Mouse (Mus musculus) hindbrain, embryonic 15.5 days (tissue): ENCODE measurements around the gene Tmprss9. TPM values are rescaled to one million over a fixed set of nuclear protein-coding genes. Genes with fewer than 3 reads are reported as not detected.

ENCODE experiments used
- ATAC-seq: fragments of 200-750 bp; cut with Nextera tagmentation; 2 replicates; pipeline ENCODE4 v1.8.0; 2017; ENCODE audit warnings: low read depth, moderate number of reproducible peaks, moderate TSS enrichment; ENCODE audit not compliant: low FRiP score
- H3K27ac ChIP-seq: fragments of 300-500 bp; sonication (generic); replicated peaks from 2 replicates; pipeline ENCODE4 v1.5.1; 2015; ENCODE audit warnings: mild to moderate bottlenecking, inconsistent platforms
- H3K27me3 ChIP-seq: fragments of 300-500 bp; sonication (generic); 2 replicates; pipeline ENCODE4 v1.6.1; 2015; ENCODE audit warnings: control low read depth, inconsistent platforms
- H3K36me3 ChIP-seq: fragments of 300-500 bp; sonication (generic); 2 replicates; pipeline ENCODE4 v1.6.1; 2015; ENCODE audit warnings: control low read depth, inconsistent platforms
- H3K4me1 ChIP-seq: fragments of 300-500 bp; sonication (generic); replicated peaks from 2 replicates; pipeline ENCODE4 v1.6.1; 2015; ENCODE audit warnings: control low read depth, inconsistent platforms
- H3K4me2 ChIP-seq: fragments of 300-500 bp; sonication (generic); 2 replicates; pipeline ENCODE4 v1.6.1; 2015; ENCODE audit warnings: moderate library complexity, mild to moderate bottlenecking, inconsistent platforms
- H3K4me3 ChIP-seq: fragments of 300-500 bp; sonication (generic); 2 replicates; pipeline ENCODE4 v1.5.1; 2015; ENCODE audit warnings: mild to moderate bottlenecking, inconsistent platforms
- H3K9ac ChIP-seq: fragments of 300-500 bp; sonication (generic); 2 replicates; pipeline ENCODE4 v1.6.1; 2015; ENCODE audit warnings: inconsistent platforms
- H3K9me3 ChIP-seq: fragments of 300-500 bp; sonication (generic); 2 replicates; pipeline ENCODE4 v1.6.1; 2016; ENCODE audit warnings: control low read depth, inconsistent platforms
- WGBS: fragments of 180-500 bp; shearing (Covaris S2); methylation state at CpG from one replicate; pipeline ENCODE4 v1.1.7; 2015; 5-methylcytosine and 5-hydroxymethylcytosine counted together
- polyA plus RNA-seq: library from polyadenylated mRNA; unstranded; fragments of >200 nt; fragmentation: Nextera tagmentation; extraction: Ambion mirVana; gene quantifications from 2 replicates; pipeline ENCODE4 v1.2.1, GENCODE M21; 2015

Gene Tmprss9
- polyA plus RNA-seq, 1 experiment from 2014 or later, result 0.22 TPM

- Histone ChIP-seq H3K4me2 (no peak overlapping the region), H3K9me3 (no peaks in the 10 kb centered on the region), H3K27ac (no peak overlapping the region), H3K36me3 (peaks cover 42% of the 10 kb centered on the region), H3K4me3 (no peak overlapping the region), H3K27me3 (no peaks in the 10 kb centered on the region), H3K9ac (no peak overlapping the region), H3K4me1 (peaks cover 20% of the 10 kb centered on the region)
- 94% methylated on average over 5 of the region's 5 CpGs for WGBS
- ATAC-seq, result no peak
These were observed 9.3 kb upstream of the Tmprss9 start for GRCm38 (mm10) chr10:80862305-80862704.

- 67% methylated on average over 16 of the region's 16 CpGs for WGBS
- peaks cover 51% of the 10 kb centered on the region for H3K36me3 ChIP-seq
- H3K4me2 ChIP-seq, result no peak overlapping the region
- ATAC-seq, result no peak
- H3K4me3 ChIP-seq, result no peak overlapping the region
- H3K4me1 ChIP-seq, result peaks cover 4% of the 10 kb centered on the region; the same call in 1 of the 2 replicates
- H3K9ac ChIP-seq, result no peak overlapping the region
- no peaks in the 10 kb centered on the region for H3K9me3 ChIP-seq
- no peak overlapping the region for H3K27ac ChIP-seq
- no peaks in the 10 kb centered on the region for H3K27me3 ChIP-seq
These were observed 7.2 kb upstream of the Tmprss9 start for GRCm38 (mm10) chr10:80864446-80864845.

GRCm38 (mm10) chr10:80870993-80871392 lies 655 bp upstream of the Tmprss9 start:
- no peak overlapping the region for H3K9ac ChIP-seq
- no peak overlapping the region for H3K4me2 ChIP-seq
- H3K36me3 ChIP-seq, result peaks cover 14% of the 10 kb centered on the region; the same call in 1 of the 2 replicates
- no peak overlapping the region for H3K4me3 ChIP-seq
- ATAC-seq, result no peak
- H3K4me1 ChIP-seq, result no peaks in the 10 kb centered on the region
- no peak overlapping the region for H3K27ac ChIP-seq
- 0 out of 2 replicates have a peak, but pooled peaks cover 2% of the 10 kb centered on the region for H3K27me3 ChIP-seq
- no peaks in the 10 kb centered on the region for H3K9me3 ChIP-seq
- 75% methylated on average over 2 of the region's 6 CpGs for WGBS

- no peak overlapping the region for H3K4me3 ChIP-seq
- no peak overlapping the region for H3K4me2 ChIP-seq
- 0 out of 2 replicates have a peak, but pooled peaks cover 2% of the 10 kb centered on the region for H3K27me3 ChIP-seq
- 77% methylated on average over 9 of the region's 9 CpGs for WGBS
- no peaks in the 10 kb centered on the region for H3K4me1 ChIP-seq
- no peak overlapping the region for H3K27ac ChIP-seq
- H3K36me3 ChIP-seq, result no peaks in the 10 kb centered on the region
- no peak overlapping the region for H3K9ac ChIP-seq
- no peaks in the 10 kb centered on the region for H3K9me3 ChIP-seq
- ATAC-seq, result no peak
These were observed 2.4 kb downstream of the Tmprss9 start for GRCm38 (mm10) chr10:80874035-80874434.

- Histone ChIP-seq H3K9ac (no peak overlapping the region), H3K9me3 (no peaks in the 10 kb centered on the region), H3K4me2 (no peak overlapping the region), H3K27me3 (0 out of 2 replicates have a peak, but pooled peaks cover 2% of the 10 kb centered on the region), H3K27ac (no peak overlapping the region), H3K4me1 (no peaks in the 10 kb centered on the region), H3K36me3 (no peaks in the 10 kb centered on the region), H3K4me3 (no peak overlapping the region)
- ATAC-seq, result no peak
- WGBS, result 30% methylated on average over 5 of the region's 5 CpGs
These were observed 4.4 kb downstream of the Tmprss9 start for GRCm38 (mm10) chr10:80876028-80876427.

GRCm38 (mm10) chr10:80876594-80876993 lies 4.9 kb downstream of the Tmprss9 start:
- no peak overlapping the region for H3K4me2 ChIP-seq
- 0 out of 2 replicates have a peak, but pooled peaks cover under 1% of the 10 kb centered on the region for H3K27me3 ChIP-seq
- no peak overlapping the region for H3K4me3 ChIP-seq
- no peak overlapping the region for H3K27ac ChIP-seq
- H3K4me1 ChIP-seq, result no peaks in the 10 kb centered on the region
- ATAC-seq, result no peak
- WGBS, result 22% methylated on average over 3 of the region's 3 CpGs
- no peaks in the 10 kb centered on the region for H3K36me3 ChIP-seq
- no peak overlapping the region for H3K9ac ChIP-seq
- no peaks in the 10 kb centered on the region for H3K9me3 ChIP-seq

- WGBS, result 25% methylated on average over 5 of the region's 5 CpGs
- ATAC-seq, result peak; percentile 38; the same call in 1 of the 2 replicates
- H3K27ac ChIP-seq, result no peak overlapping the region
These were observed 8.5 kb downstream of the Tmprss9 start for GRCm38 (mm10) chr10:80880131-80880641.

GRCm38 (mm10) chr10:80880901-80881300 lies 9.3 kb downstream of the Tmprss9 start:
- no peak overlapping the region for H3K4me2 ChIP-seq
- no peak overlapping the region for H3K9ac ChIP-seq
- no peaks in the 10 kb centered on the region for H3K27me3 ChIP-seq
- no peak overlapping the region for H3K27ac ChIP-seq
- 69% methylated on average over 2 of the region's 2 CpGs for WGBS
- no peak overlapping the region for H3K4me3 ChIP-seq
- H3K4me1 ChIP-seq, result no peaks in the 10 kb centered on the region
- no peaks in the 10 kb centered on the region for H3K36me3 ChIP-seq
- no peaks in the 10 kb centered on the region for H3K9me3 ChIP-seq
- no peak for ATAC-seq

More at GRCm38 (mm10) chr10:80880131-80880641, 8.5 kb downstream of the Tmprss9 start:
- Histone ChIP-seq H3K4me1 (no peaks in the 10 kb centered on the region), H3K9ac (no peak overlapping the region), H3K4me3 (no peak overlapping the region), H3K4me2 (no peak overlapping the region), H3K36me3 (no peaks in the 10 kb centered on the region), H3K9me3 (no peaks in the 10 kb centered on the region), H3K27me3 (no peaks in the 10 kb centered on the region)

- ATAC-seq, result no peak
- H3K9me3 ChIP-seq, result no peaks in the 10 kb centered on the region
- WGBS, result 26% methylated on average over 10 of the region's 10 CpGs
These were observed 9.7 kb downstream of the Tmprss9 start for GRCm38 (mm10) chr10:80881301-80881700.

GRCm38 (mm10) chr10:80887181-80887580 lies 15.5 kb downstream of the Tmprss9 start:
- Histone ChIP-seq H3K4me3 (no peak overlapping the region), H3K36me3 (no peaks in the 10 kb centered on the region), H3K9me3 (no peaks in the 10 kb centered on the region), H3K27me3 (peaks cover 9% of the 10 kb centered on the region; the same call in 1 of the 2 replicates), H3K9ac (no peak overlapping the region), H3K4me1 (no peaks in the 10 kb centered on the region), H3K27ac (no peak overlapping the region), H3K4me2 (no peak overlapping the region)
- no peak for ATAC-seq
- WGBS, result 71% methylated on average over 11 of the region's 11 CpGs

More at GRCm38 (mm10) chr10:80881301-80881700, 9.7 kb downstream of the Tmprss9 start:
- Histone ChIP-seq H3K27ac (no peak overlapping the region), H3K36me3 (no peaks in the 10 kb centered on the region), H3K4me3 (no peak overlapping the region), H3K4me2 (no peak overlapping the region), H3K9ac (no peak overlapping the region), H3K27me3 (no peaks in the 10 kb centered on the region), H3K4me1 (no peaks in the 10 kb centered on the region)

- H3K9me3 ChIP-seq, result no peaks in the 10 kb centered on the region
- no peak overlapping the region for H3K4me2 ChIP-seq
- H3K4me1 ChIP-seq, result peaks cover 19% of the 10 kb centered on the region
- ATAC-seq, result no peak
- WGBS, result 88% methylated on average over 7 of the region's 7 CpGs
- H3K27ac ChIP-seq, result no peak overlapping the region
- H3K36me3 ChIP-seq, result no peaks in the 10 kb centered on the region
- no peak overlapping the region for H3K4me3 ChIP-seq
- no peaks in the 10 kb centered on the region for H3K27me3 ChIP-seq
- H3K9ac ChIP-seq, result no peak overlapping the region
These were observed 23.5 kb downstream of the Tmprss9 start for GRCm38 (mm10) chr10:80895100-80895499.

- H3K27me3 ChIP-seq, result no peaks in the 10 kb centered on the region
- H3K9ac ChIP-seq, result no peak overlapping the region
- no peaks in the 10 kb centered on the region for H3K36me3 ChIP-seq
- WGBS, result 81% methylated on average over 6 of the region's 6 CpGs
- no peak overlapping the region for H3K27ac ChIP-seq
- no peak overlapping the region for H3K4me3 ChIP-seq
- H3K4me2 ChIP-seq, result no peak overlapping the region
- no peak for ATAC-seq
- no peaks in the 10 kb centered on the region for H3K9me3 ChIP-seq
- H3K4me1 ChIP-seq, result peaks cover 19% of the 10 kb centered on the region
These were observed 24.0 kb downstream of the Tmprss9 start for GRCm38 (mm10) chr10:80895697-80896096.
